Mouse (Mus musculus): ENCODE measurements around the gene Tle6. TPM values are rescaled to one million over a fixed set of nuclear protein-coding genes. Genes with fewer than 3 reads are reported as not detected.

Gene Tle6
- polyA plus RNA-seq, 1 experiment = 14.3 TPM

DNA sequence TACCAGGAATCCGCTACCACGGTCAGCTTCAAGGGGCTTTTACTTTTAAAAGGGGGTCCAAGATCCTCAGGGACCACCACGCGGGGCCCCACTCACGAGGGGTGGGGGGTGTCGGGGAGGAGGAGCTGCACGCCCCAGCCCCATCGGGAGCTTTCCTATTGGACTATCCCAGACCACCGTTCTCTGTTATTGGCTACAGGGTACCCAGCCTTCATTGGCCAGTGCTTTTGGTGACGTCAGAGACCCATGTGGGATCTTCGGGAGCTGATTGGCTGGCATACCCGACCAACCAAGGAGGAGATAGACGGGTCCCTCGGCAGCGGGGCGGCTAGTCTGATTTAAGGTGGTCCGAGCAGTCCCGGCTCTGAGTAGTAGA, 29.4 kb downstream of the Tle6 start:
- TF ChIP-seq POLR2A (IDR thresholded peaks at IDR 0.05; ENCODE audit: low read depth, low read length) = no peak
- no peak for TF ChIP-seq CTCF (IDR thresholded peaks at IDR 0.05; ENCODE audit: extremely low read depth, insufficient read depth, insufficient read length, insufficient replicate concordance)
- H3K27me3 ChIP-seq (ENCODE audit: control insufficient read depth, insufficient read depth, low read length) = peaks cover 1% of the 10 kb centered on the region; the same call in 1 of the 2 replicates
- peaks cover 9% of the 10 kb centered on the region; the same call in 1 of the 2 replicates for H3K4me1 ChIP-seq (ENCODE audit: control insufficient read depth, insufficient read depth, insufficient read length)
- DNase-seq (ENCODE audit: low read depth in 1 of 2, low spot score in 2 of 2) = peak; percentile 91 to 97
- H3K36me3 ChIP-seq (ENCODE audit: control insufficient read depth, insufficient read depth, low read length) = no peaks in the 10 kb centered on the region
- peak overlapping the region; percentile 64 for H3K4me3 ChIP-seq (ENCODE audit: extremely low read depth, insufficient read depth, insufficient read length)
- peak overlapping the region; percentile 25; the same call in 1 of the 2 replicates for H3K27ac ChIP-seq (ENCODE audit: insufficient read depth, low read length)
- WGBS = under 1% methylated on average over 18 of the region's 18 CpGs

- TF ChIP-seq POLR2A (IDR thresholded peaks at IDR 0.05; ENCODE audit: low read depth, low read length) = no peak
- TF ChIP-seq CTCF (IDR thresholded peaks at IDR 0.05; ENCODE audit: extremely low read depth, insufficient read depth, insufficient read length, insufficient replicate concordance) = no peak
Observed at GRCm38 (mm10) chr10:81570831-81571500, 29.9 kb downstream of the Tle6 start.

DNA sequence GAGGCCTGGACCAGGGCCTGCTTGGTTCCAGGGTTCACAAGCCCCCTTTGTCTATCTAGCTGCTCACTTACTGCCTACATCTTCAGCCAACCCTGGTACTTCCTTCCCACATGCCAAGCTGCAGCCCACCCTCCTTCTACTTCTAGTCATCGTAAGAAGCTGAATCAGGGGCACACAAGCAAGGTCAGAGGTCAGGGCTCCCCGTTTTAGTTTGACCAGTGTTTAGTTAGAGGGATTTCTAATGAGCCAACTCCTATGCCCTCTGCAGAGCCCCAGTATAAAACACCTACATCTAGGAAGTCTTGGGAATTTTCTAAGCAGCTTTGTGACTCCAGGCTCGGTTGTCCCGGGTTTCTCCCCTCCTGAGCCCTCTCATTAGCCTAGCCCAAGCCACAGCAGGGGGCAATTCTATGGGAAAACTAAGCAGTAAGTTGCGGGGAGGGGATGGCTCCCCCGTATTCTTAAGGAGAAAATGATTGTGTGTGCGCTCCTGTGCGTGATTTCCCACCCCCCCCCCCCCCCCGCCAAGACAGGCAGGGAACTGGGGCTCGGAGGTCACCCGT, 30.6 kb downstream of the Tle6 start:
- Histone ChIP-seq H3K36me3 (ENCODE audit: control insufficient read depth, insufficient read depth, low read length) (peaks cover 7% of the 10 kb centered on the region), H3K4me3 (ENCODE audit: extremely low read depth, insufficient read depth, insufficient read length) (peak overlapping the region; percentile 64; the same call in 1 of the 2 replicates), H3K27me3 (ENCODE audit: control insufficient read depth, insufficient read depth, low read length) (no peaks in the 10 kb centered on the region; the same call in 1 of the 2 replicates), H3K27ac (ENCODE audit: insufficient read depth, low read length) (no peak overlapping the region), H3K4me1 (ENCODE audit: control insufficient read depth, insufficient read depth, insufficient read length) (peaks cover 5% of the 10 kb centered on the region; the same call in 1 of the 2 replicates)
- 16% methylated on average over 11 of the region's 11 CpGs for WGBS
- DNase-seq (ENCODE audit: low read depth in 1 of 2, low spot score in 2 of 2) = no peak
- TF ChIP-seq POLR2A (IDR thresholded peaks at IDR 0.05; ENCODE audit: low read depth, low read length) (no peak), CTCF (IDR thresholded peaks at IDR 0.05; ENCODE audit: extremely low read depth, insufficient read depth, insufficient read length, insufficient replicate concordance) (no peak)

More at GRCm38 (mm10) chr10:81570831-81571500, 29.9 kb downstream of the Tle6 start:
- Histone ChIP-seq H3K27ac (ENCODE audit: insufficient read depth, low read length) (peak overlapping the region; percentile 25; the same call in 1 of the 2 replicates), H3K4me1 (ENCODE audit: control insufficient read depth, insufficient read depth, insufficient read length) (peaks cover 9% of the 10 kb centered on the region; the same call in 1 of the 2 replicates), H3K36me3 (ENCODE audit: control insufficient read depth, insufficient read depth, low read length) (peaks cover 1% of the 10 kb centered on the region; the same call in 1 of the 2 replicates), H3K4me3 (ENCODE audit: extremely low read depth, insufficient read depth, insufficient read length) (peak overlapping the region; percentile 64), H3K27me3 (ENCODE audit: control insufficient read depth, insufficient read depth, low read length) (peaks cover 1% of the 10 kb centered on the region; the same call in 1 of the 2 replicates)
- under 1% methylated on average over 33 of the region's 34 CpGs for WGBS
- DNase-seq (ENCODE audit: low read depth in 1 of 2, low spot score in 2 of 2) = peak; percentile 52 to 80

GRCm38 (mm10) chr10:81569507-81570237, 31.2 kb downstream of the Tle6 start:
- Histone ChIP-seq H3K27ac (ENCODE audit: insufficient read depth, low read length) (no peak overlapping the region), H3K4me1 (ENCODE audit: control insufficient read depth, insufficient read depth, insufficient read length) (peaks cover 4% of the 10 kb centered on the region; the same call in 1 of the 2 replicates), H3K27me3 (ENCODE audit: control insufficient read depth, insufficient read depth, low read length) (no peaks in the 10 kb centered on the region), H3K36me3 (ENCODE audit: control insufficient read depth, insufficient read depth, low read length) (peaks cover 14% of the 10 kb centered on the region), H3K4me3 (ENCODE audit: extremely low read depth, insufficient read depth, insufficient read length) (no peak overlapping the region)
- 85% methylated on average over 9 of the region's 9 CpGs for WGBS
- DNase-seq (ENCODE audit: low read depth in 1 of 2, low spot score in 2 of 2) = no peak
- no peak for TF ChIP-seq POLR2A (IDR thresholded peaks at IDR 0.05; ENCODE audit: low read depth, low read length)
- TF ChIP-seq CTCF (IDR thresholded peaks at IDR 0.05; ENCODE audit: extremely low read depth, insufficient read depth, insufficient read length, insufficient replicate concordance) = no peak

DNA sequence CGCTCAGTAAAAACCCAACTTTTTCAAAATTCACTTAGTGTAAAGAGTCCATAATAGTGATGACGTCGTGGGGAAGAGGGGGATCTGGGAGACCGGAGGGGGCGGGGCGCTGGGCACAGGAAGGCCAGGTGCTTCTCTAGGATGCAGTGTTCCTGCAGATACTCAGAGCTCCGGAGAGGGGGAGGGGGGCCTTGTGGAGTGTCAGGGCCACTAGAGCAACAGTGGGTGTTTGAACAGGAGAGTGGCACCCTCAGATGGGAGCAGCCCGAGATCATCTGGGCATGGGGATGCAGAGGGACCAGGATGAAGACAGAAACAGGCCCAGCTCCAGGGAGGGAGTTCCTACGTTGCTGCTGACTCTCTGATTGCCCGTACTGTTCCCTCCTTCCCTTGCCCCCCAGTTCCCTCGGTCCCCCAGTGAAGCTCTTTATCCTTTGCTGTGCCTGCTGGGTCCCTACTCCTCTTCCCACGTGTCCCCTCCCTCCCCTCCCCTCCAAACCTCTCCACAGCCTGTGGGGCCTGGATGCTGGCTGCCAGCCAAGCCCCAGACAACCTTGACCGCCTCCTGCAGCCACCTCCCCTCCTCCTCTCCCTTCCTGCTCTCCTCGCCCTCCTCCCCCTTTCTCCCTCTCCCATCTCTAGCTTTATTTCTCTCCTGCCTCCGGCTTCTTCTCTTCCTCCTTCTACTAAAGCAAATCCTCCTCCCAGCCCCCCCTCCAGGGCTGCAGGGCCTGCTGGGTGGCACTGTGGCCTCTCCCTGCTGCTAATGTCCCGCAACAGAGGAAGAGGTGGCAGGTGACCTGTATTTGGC, 32.3 kb downstream of the Tle6 start:
- H3K27ac ChIP-seq (ENCODE audit: insufficient read depth, low read length) = no peak overlapping the region
- H3K27me3 ChIP-seq (ENCODE audit: control insufficient read depth, insufficient read depth, low read length) = no peaks in the 10 kb centered on the region
- peaks cover 3% of the 10 kb centered on the region; the same call in 1 of the 2 replicates for H3K4me1 ChIP-seq (ENCODE audit: control insufficient read depth, insufficient read depth, insufficient read length)
- peaks cover 19% of the 10 kb centered on the region for H3K36me3 ChIP-seq (ENCODE audit: control insufficient read depth, insufficient read depth, low read length)
- 37% methylated on average over 16 of the region's 16 CpGs for WGBS
- no peak for DNase-seq (ENCODE audit: low read depth in 1 of 2, low spot score in 2 of 2)
- TF ChIP-seq POLR2A (IDR thresholded peaks at IDR 0.05; ENCODE audit: low read depth, low read length) = no peak
- TF ChIP-seq CTCF (IDR thresholded peaks at IDR 0.05; ENCODE audit: extremely low read depth, insufficient read depth, insufficient read length, insufficient replicate concordance) = no peak
- H3K4me3 ChIP-seq (ENCODE audit: extremely low read depth, insufficient read depth, insufficient read length) = no peak overlapping the region
